Mouse (Mus musculus) urinary bladder, postnatal 10 days (tissue): ENCODE results near the gene Hscb.
"Not testable (repeated sequence)": the region's sequence is repeated elsewhere in the genome, so short reads cannot be mapped to it uniquely, and the experiment has no call there.

Experiments used
- DNase-seq: peaks from one replicate; pipeline ENCODE4 v3.0.0; 2022; ENCODE audit warnings: low spot score

The Hscb gene

GRCm38 (mm10) chr5:110839678-110840365, at the start of gene Hscb, which contains the start of gene Chek2:
TSS of gene Hscb (minus strand) at chr5:110839777.
TSS of gene Chek2 (plus strand) at chr5:110839979.
- peak; percentile 87 for DNase-seq

- DNase-seq: no peak
These were observed 49.0 kb upstream of the Hscb start for GRCm38 (mm10) chr5:110888596-110888995.

GRCm38 (mm10) chr5:110879584-110880374, 40.2 kb upstream of the Hscb start, which contains the start of gene Ttc28:
TSS of gene Ttc28 (plus strand) at chr5:110879803.
- DNase-seq: peak; percentile 36

GRCm38 (mm10) chr5:110879042-110879441, 39.5 kb upstream of the Hscb start:
- DNase-seq: no peak

GRCm38 (mm10) chr5:110878526-110878925, 38.9 kb upstream of the Hscb start:
- not testable (repeated sequence) for DNase-seq

- no peak for DNase-seq
These were observed 38.3 kb upstream of the Hscb start for GRCm38 (mm10) chr5:110877666-110878505.

GRCm38 (mm10) chr5:110875286-110875685, 35.7 kb upstream of the Hscb start:
- DNase-seq: no peak

GRCm38 (mm10) chr5:110874711-110875110, 35.1 kb upstream of the Hscb start:
- DNase-seq: no peak

GRCm38 (mm10) chr5:110873160-110873559, 33.6 kb upstream of the Hscb start:
- DNase-seq: no peak

- no peak for DNase-seq
These were observed 29.7 kb upstream of the Hscb start for GRCm38 (mm10) chr5:110869242-110869669.

GRCm38 (mm10) chr5:110868460-110868859, 28.9 kb upstream of the Hscb start:
- no peak for DNase-seq

GRCm38 (mm10) chr5:110860445-110860844, 20.9 kb upstream of the Hscb start:
- DNase-seq: no peak

GRCm38 (mm10) chr5:110859013-110859650, 19.6 kb upstream of the Hscb start:
- DNase-seq: no peak

- no peak for DNase-seq
These were observed 17.5 kb upstream of the Hscb start for GRCm38 (mm10) chr5:110857091-110857490.

GRCm38 (mm10) chr5:110852990-110853389, 13.4 kb upstream of the Hscb start:
- no peak for DNase-seq

- no peak for DNase-seq
These were observed 1.7 kb upstream of the Hscb start for GRCm38 (mm10) chr5:110841046-110841862.

GRCm38 (mm10) chr5:110840465-110840864, 888 bp upstream of the Hscb start:
- DNase-seq: no peak

- DNase-seq: peak; percentile 10
These were observed 419 bp downstream of the Hscb start for GRCm38 (mm10) chr5:110839038-110839677.

GRCm38 (mm10) chr5:110838016-110838415, 1.6 kb downstream of the Hscb start:
- DNase-seq: not testable (repeated sequence)

- no peak for DNase-seq
These were observed 3.6 kb downstream of the Hscb start for GRCm38 (mm10) chr5:110835959-110836358.
